Mouse (Mus musculus) heart, adult 2 months (tissue): ENCODE data around the gene Rars.

Experiments
- CTCF ChIP-seq: fragments of 200-600 bp; IDR thresholded peaks from 2 replicates; pipeline ENCODE4 v1.8.1; 2022; ENCODE audit warnings: antibody characterized with exemption, mild to moderate bottlenecking, moderate library complexity
- POLR2A ChIP-seq: fragments of 200-500 bp; IDR thresholded peaks from 2 replicates; pipeline ENCODE4 v1.6.1; 2011; ENCODE audit warnings: mild to moderate bottlenecking, low read depth, low read length, control low read depth; ENCODE audit not compliant: insufficient read depth

DNA sequence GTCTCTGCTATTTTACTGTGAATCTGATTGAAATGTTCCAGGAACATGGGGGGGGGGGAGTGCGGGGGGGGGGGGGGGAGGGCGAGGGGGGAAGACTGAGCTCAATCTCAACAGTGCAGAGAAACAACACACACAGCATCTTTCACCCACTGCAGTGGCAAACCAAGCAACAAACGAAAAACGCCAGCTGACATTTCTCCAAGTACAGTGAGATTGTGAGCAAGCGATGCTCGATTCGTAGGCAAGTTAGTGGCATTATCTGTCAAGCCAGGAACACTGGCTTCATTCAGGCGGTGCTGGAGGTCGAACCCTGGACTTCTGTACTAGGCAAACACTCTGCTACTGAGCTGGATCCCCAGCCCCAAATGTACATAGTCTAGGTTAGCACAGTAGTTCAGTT, 21.3 kb upstream of the Rars start:
- TF ChIP-seq CTCF: no peak
- TF ChIP-seq POLR2A: no peak
